Mouse (Mus musculus) small intestine, adult 2 months (tissue): ENCODE results near the gene Vstm2l. TPM values are rescaled to one million over a fixed set of nuclear protein-coding genes. Genes with fewer than 3 reads are reported as not detected.
A peak's percentile ranks its signal among the peaks of the same experiment; 100 is the strongest.

ENCODE experiments used
- H3K27ac ChIP-seq: fragments of 200-500 bp; 2 replicates; pipeline ENCODE4 v1.5.1; 2012; ENCODE audit warnings: low read depth, low read length, control low read depth, inconsistent platforms; ENCODE audit not compliant: insufficient read depth
- H3K27me3 ChIP-seq: fragments of 200-500 bp; 2 replicates; pipeline ENCODE4 v1.6.1; 2012; ENCODE audit warnings: mild to moderate bottlenecking, moderate library complexity, low read length, inconsistent platforms; ENCODE audit not compliant: control insufficient read depth, insufficient read depth
- H3K36me3 ChIP-seq: fragments of 200-500 bp; 2 replicates; pipeline ENCODE4 v1.6.1; 2012; ENCODE audit warnings: mild to moderate bottlenecking, low read length, control low read depth, inconsistent platforms; ENCODE audit not compliant: control insufficient read depth, insufficient read depth
- H3K4me1 ChIP-seq: fragments of 200-500 bp; 2 replicates; pipeline ENCODE4 v1.6.1; 2012; ENCODE audit warnings: low read length, inconsistent platforms, mixed read lengths; ENCODE audit not compliant: control insufficient read depth, insufficient read depth, insufficient read length
- H3K4me3 ChIP-seq: fragments of 200-500 bp; 2 replicates; pipeline ENCODE4 v1.5.1; 2012; ENCODE audit warnings: low read depth, mild to moderate bottlenecking, control low read depth, inconsistent platforms, low read length, moderate library complexity
- CTCF ChIP-seq: fragments of 200-500 bp; IDR thresholded peaks from 2 replicates; pipeline ENCODE4 v1.5.1; 2012; ENCODE audit warnings: low read depth, mild to moderate bottlenecking, control low read depth, inconsistent platforms, low read length, moderate library complexity, mixed read lengths; ENCODE audit not compliant: insufficient replicate concordance, insufficient read length; ENCODE audit errors: extremely low read depth
- POLR2A ChIP-seq: fragments of 200-500 bp; IDR thresholded peaks from 2 replicates; pipeline ENCODE4 v1.6.1; 2012; ENCODE audit warnings: low read depth, mild to moderate bottlenecking, control low read depth, inconsistent platforms, low read length, moderate library complexity
- WGBS: fragments of 180-500 bp; shearing (Covaris S2); methylation state at CpG from one replicate; pipeline ENCODE4 v1.1.7; 2018; 5-methylcytosine and 5-hydroxymethylcytosine counted together
- polyA plus RNA-seq: library from polyadenylated mRNA; depleted of rRNA; stranded (reverse); fragments of >200 nt; gene quantifications from 2 replicates; pipeline ENCODE4 v1.2.3, GENCODE M21; 2012

The Vstm2l gene
- polyA plus RNA-seq, 1 experiment: 4.6 TPM

DNA sequence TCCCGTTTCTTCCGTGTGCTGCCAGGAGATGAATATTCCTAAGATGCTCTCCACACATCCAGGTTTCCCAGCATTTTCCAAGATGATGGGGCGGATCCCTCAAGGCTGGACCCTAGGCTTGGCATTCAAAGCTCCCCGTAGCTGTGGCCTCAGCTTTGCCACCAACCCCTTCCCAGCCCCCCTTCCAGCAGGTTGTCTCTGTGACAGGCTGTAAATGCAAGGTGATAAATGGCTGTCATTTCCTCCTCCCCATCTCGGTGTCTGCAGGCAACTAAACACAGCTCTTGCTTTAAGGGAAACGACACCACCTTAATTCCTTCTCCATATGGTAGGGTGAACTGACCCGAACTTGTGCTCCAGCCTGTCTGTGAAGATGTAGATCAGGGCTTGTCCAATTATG, 61.1 kb downstream of the Vstm2l start:
- H3K4me1 ChIP-seq: no peaks in the 10 kb centered on the region
- H3K36me3 ChIP-seq: no peaks in the 10 kb centered on the region
- WGBS: 10% methylated on average over 7 of the region's 7 CpGs
- peaks cover 9% of the 10 kb centered on the region for H3K27me3 ChIP-seq
- no peak overlapping the region for H3K27ac ChIP-seq
- TF ChIP-seq POLR2A: no peak
- H3K4me3 ChIP-seq: no peak overlapping the region

- TF ChIP-seq CTCF: no peak
- TF ChIP-seq POLR2A: no peak
- Histone ChIP-seq H3K4me3 (no peak overlapping the region), H3K27me3 (peaks cover 9% of the 10 kb centered on the region), H3K4me1 (no peaks in the 10 kb centered on the region), H3K27ac (no peak overlapping the region), H3K36me3 (peaks cover 9% of the 10 kb centered on the region)
- 71% methylated on average over 5 of the region's 5 CpGs for WGBS
Observed at GRCm38 (mm10) chr2:157979241-157979640, 64.8 kb downstream of the Vstm2l start.

- no peak overlapping the region for H3K4me3 ChIP-seq
- peaks cover 17% of the 10 kb centered on the region for H3K36me3 ChIP-seq
- 79% methylated on average over 3 of the region's 3 CpGs for WGBS
- TF ChIP-seq CTCF: no peak
- TF ChIP-seq POLR2A: no peak
- no peaks in the 10 kb centered on the region for H3K27me3 ChIP-seq
- H3K27ac ChIP-seq: no peak overlapping the region
- H3K4me1 ChIP-seq: no peaks in the 10 kb centered on the region
Observed at GRCm38 (mm10) chr2:157982727-157983126, 68.3 kb downstream of the Vstm2l start.

DNA sequence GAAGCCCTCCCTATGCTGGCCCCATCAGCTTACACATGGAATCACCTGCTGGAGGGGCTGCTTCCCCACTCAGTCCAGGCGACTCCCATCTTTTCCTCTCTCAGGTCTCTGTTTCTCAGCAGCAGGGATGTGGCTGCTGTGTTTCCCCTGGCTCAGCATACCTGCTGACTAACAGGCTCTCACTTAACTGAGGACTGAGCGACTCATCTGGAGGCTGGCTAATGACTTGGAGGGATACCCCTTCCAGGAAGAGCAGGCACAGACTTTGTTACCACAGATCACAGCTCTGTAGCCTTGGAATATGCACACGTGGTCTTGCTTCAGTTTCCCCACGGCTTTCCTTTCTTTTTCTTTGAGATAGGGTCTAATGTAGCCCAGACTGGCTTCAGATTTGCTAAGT, 68.8 kb downstream of the Vstm2l start:
- Histone ChIP-seq H3K27me3 (no peaks in the 10 kb centered on the region), H3K4me3 (no peak overlapping the region), H3K36me3 (peaks cover 17% of the 10 kb centered on the region), H3K27ac (no peak overlapping the region), H3K4me1 (no peaks in the 10 kb centered on the region)
- 86% methylated on average over 4 of the region's 4 CpGs for WGBS
- TF ChIP-seq POLR2A: no peak
- TF ChIP-seq CTCF: no peak

- H3K27me3 ChIP-seq: no peaks in the 10 kb centered on the region
- H3K27ac ChIP-seq: no peak overlapping the region
- H3K4me1 ChIP-seq: peaks cover 3% of the 10 kb centered on the region; the same call in 1 of the 2 replicates
- peaks cover 21% of the 10 kb centered on the region for H3K36me3 ChIP-seq
- WGBS: 96% methylated on average over 4 of the region's 4 CpGs
- no peak for TF ChIP-seq POLR2A
- TF ChIP-seq CTCF: no peak
- H3K4me3 ChIP-seq: no peak overlapping the region
Observed at GRCm38 (mm10) chr2:157985611-157986010, 71.2 kb downstream of the Vstm2l start.

DNA sequence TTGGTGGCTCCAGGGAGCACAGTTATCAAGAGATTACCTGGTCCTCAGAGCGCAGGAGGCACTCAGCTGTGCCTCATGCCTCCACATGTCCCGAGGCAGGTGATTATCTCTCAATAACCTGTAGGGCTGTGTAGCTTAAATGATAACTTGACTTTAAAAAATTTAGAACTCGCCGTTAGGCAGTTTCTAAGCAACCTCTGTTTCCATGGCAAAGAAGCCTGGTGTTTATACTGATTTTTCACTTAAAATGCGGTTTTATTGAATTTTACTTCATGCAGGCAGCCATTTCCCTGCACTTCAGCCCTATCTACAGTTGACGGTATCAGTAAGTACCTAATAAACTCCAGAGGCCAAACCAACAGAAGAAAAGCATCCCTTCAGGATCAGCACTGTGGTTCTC, 71.8 kb downstream of the Vstm2l start:
- peaks cover 3% of the 10 kb centered on the region; the same call in 1 of the 2 replicates for H3K4me1 ChIP-seq
- H3K4me3 ChIP-seq: no peak overlapping the region
- peaks cover 27% of the 10 kb centered on the region for H3K36me3 ChIP-seq
- H3K27ac ChIP-seq: no peak overlapping the region
- 95% methylated on average over 6 of the region's 6 CpGs for WGBS
- H3K27me3 ChIP-seq: no peaks in the 10 kb centered on the region
- no peak for TF ChIP-seq POLR2A
- TF ChIP-seq CTCF: no peak

DNA sequence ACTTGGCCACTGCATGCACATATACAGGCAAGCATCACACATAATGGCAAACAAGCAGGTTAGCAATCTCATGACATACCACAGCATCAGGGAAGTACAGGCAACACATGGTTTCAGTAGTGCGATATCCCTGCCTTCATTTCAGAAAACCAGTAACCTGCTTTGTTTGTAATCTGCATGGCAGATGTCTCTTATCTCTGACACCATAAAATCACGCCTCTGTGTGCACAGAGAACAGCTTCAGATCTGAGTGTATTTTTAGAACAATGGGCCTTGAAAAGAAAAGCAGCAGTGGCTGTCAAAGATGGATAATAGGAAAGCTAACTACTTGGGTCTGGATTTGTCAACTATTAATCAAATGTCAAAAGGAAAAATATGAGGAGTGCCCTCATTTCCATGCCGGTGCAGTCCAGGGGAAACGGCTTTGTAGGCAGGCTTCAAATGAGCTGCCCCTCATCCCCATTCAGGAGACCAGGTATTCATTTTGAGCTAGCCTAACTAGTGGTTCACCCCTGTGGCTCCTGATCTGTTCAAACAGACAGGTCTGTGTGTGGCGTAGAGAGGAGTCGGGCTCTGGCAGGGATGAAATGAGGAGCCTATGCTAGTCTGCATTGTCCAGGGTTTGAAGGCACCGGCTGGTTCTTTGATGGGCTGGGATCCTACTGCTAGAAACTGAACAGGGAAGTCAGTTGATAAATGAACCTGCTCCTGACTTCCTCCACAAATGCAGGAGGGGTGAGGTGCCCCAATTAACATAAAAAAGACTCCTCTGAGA, 74.2 kb downstream of the Vstm2l start:
- no peaks in the 10 kb centered on the region for H3K27me3 ChIP-seq
- H3K4me3 ChIP-seq: no peak overlapping the region
- H3K27ac ChIP-seq: no peak overlapping the region
- WGBS: 36% methylated on average over 7 of the region's 7 CpGs
- TF ChIP-seq CTCF (no peak), POLR2A (no peak)
- H3K4me1 ChIP-seq: peaks cover 3% of the 10 kb centered on the region; the same call in 1 of the 2 replicates
- H3K36me3 ChIP-seq: peaks cover 35% of the 10 kb centered on the region

DNA sequence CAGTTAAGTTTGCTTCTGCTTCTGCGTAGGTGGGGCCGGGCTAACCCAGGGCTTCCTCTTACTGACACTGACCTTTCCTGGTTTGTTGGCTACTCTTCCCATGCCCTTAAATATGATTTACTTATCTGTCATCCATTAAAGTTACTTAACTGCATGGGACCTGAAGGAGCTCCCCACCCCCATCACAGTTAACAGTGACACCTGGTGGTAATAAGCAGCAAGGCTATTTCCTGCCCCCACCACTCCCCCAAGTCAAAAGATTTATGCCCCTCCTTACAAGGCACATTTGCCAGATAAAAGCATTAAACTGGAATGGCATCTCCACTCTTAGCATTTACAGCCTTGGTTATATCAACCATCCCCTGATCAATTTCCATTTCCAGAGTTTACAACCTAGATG, 75.5 kb downstream of the Vstm2l start:
- Histone ChIP-seq H3K27ac (no peak overlapping the region), H3K27me3 (no peaks in the 10 kb centered on the region), H3K4me3 (no peak overlapping the region), H3K4me1 (peaks cover 3% of the 10 kb centered on the region; the same call in 1 of the 2 replicates), H3K36me3 (peaks cover 42% of the 10 kb centered on the region)
- TF ChIP-seq CTCF: peak; percentile 36; the same call in 1 of the 2 replicates
- TF ChIP-seq POLR2A: no peak
- 63% methylated on average over 2 of the region's 2 CpGs for WGBS
